Mouse (Mus musculus) kidney, adult 2 months (tissue): Measurements from ENCODE around the gene Sbf1.

Source experiments
- CTCF ChIP-seq: fragments of 200-500 bp; conservative IDR thresholded peaks from 2 replicates; pipeline ENCODE4 v1.5.1; 2011; ENCODE audit warnings: low read depth, mild to moderate bottlenecking, control low read depth, low read length, moderate library complexity, mixed read lengths; ENCODE audit not compliant: insufficient read depth, insufficient read length
- POLR2A ChIP-seq: fragments of 200-500 bp; IDR thresholded peaks from one replicate; pipeline ENCODE4 v1.6.1; 2011; ENCODE audit warnings: low read depth, low read length, control low read depth

- TF ChIP-seq CTCF = no peak
- no peak for TF ChIP-seq POLR2A
Observed at GRCm38 (mm10) chr15:89293778-89294177, 21.3 kb downstream of the Sbf1 start.
